Mouse (Mus musculus) ovary, adult 18-20 months (tissue): Measurements from ENCODE around the gene Nelfcd.
A peak's percentile ranks its signal among the peaks of the same experiment; 100 is the strongest.

Experiments
- DNase-seq: peaks from one replicate; pipeline ENCODE4 v3.0.0; 2022; ENCODE audit warnings: low spot score, mixed read lengths

The Nelfcd gene

GRCm38 (mm10) chr2:174415731-174416310 is at the start of gene Nelfcd:
TSS of gene Nelfcd (plus strand) at chr2:174415804.
- DNase-seq = peak; percentile 87

GRCm38 (mm10) chr2:174366571-174366970 is 49.0 kb upstream of the Nelfcd start:
- no peak for DNase-seq

GRCm38 (mm10) chr2:174381021-174381420 is 34.6 kb upstream of the Nelfcd start:
- DNase-seq = no peak

- DNase-seq = no peak
Observed at GRCm38 (mm10) chr2:174391936-174392335, 23.7 kb upstream of the Nelfcd start.

GRCm38 (mm10) chr2:174392554-174392953 is 23.1 kb upstream of the Nelfcd start:
- no peak for DNase-seq

- no peak for DNase-seq
Observed at GRCm38 (mm10) chr2:174393383-174393782, 22.2 kb upstream of the Nelfcd start.

GRCm38 (mm10) chr2:174396643-174397042 is 19.0 kb upstream of the Nelfcd start:
- DNase-seq = no peak

GRCm38 (mm10) chr2:174397065-174397464 is 18.5 kb upstream of the Nelfcd start:
- no peak for DNase-seq

- no peak for DNase-seq
Observed at GRCm38 (mm10) chr2:174397881-174398280, 17.7 kb upstream of the Nelfcd start.

GRCm38 (mm10) chr2:174400396-174400795 is 15.2 kb upstream of the Nelfcd start:
- DNase-seq = no peak

GRCm38 (mm10) chr2:174410222-174410621 is 5.4 kb upstream of the Nelfcd start:
- DNase-seq = no peak

- DNase-seq = no peak
Observed at GRCm38 (mm10) chr2:174413127-174413526, 2.5 kb upstream of the Nelfcd start.

GRCm38 (mm10) chr2:174415001-174415730 is 438 bp upstream of the Nelfcd start:
- DNase-seq = no peak

- DNase-seq = no peak
Observed at GRCm38 (mm10) chr2:174421107-174421506, 5.5 kb downstream of the Nelfcd start.

- DNase-seq = no peak
Observed at GRCm38 (mm10) chr2:174424301-174425085, 8.9 kb downstream of the Nelfcd start.

- DNase-seq = no peak
Observed at GRCm38 (mm10) chr2:174426856-174427255, 11.3 kb downstream of the Nelfcd start.

GRCm38 (mm10) chr2:174428076-174428835 is 12.7 kb downstream of the Nelfcd start:
- DNase-seq = no peak

- no peak for DNase-seq
Observed at GRCm38 (mm10) chr2:174428996-174429591, 13.5 kb downstream of the Nelfcd start.

GRCm38 (mm10) chr2:174434943-174435342 is 19.3 kb downstream of the Nelfcd start:
- no peak for DNase-seq

- DNase-seq = no peak
Observed at GRCm38 (mm10) chr2:174436076-174436701, 20.6 kb downstream of the Nelfcd start.
